Mouse (Mus musculus) kidney, embryonic 15.5 days (tissue): ENCODE measurements around the gene Arntl. TPM values are rescaled to one million over a fixed set of nuclear protein-coding genes. Genes with fewer than 3 reads are reported as not detected.
A peak's percentile ranks its signal among the peaks of the same experiment; 100 is the strongest.

Experiments used
- ATAC-seq: fragments of 200-750 bp; cut with Nextera tagmentation; replicated peaks from 2 replicates; pipeline ENCODE4 v1.8.0; 2017; ENCODE audit warnings: moderate TSS enrichment; ENCODE audit not compliant: low FRiP score
- H3K27ac ChIP-seq: fragments of 300-500 bp; sonication (generic); 2 replicates; pipeline ENCODE4 v1.5.1; 2015; ENCODE audit warnings: mild to moderate bottlenecking, inconsistent platforms
- H3K27me3 ChIP-seq: fragments of 300-500 bp; sonication (generic); 2 replicates; pipeline ENCODE4 v1.6.1; 2015; ENCODE audit warnings: inconsistent platforms
- H3K36me3 ChIP-seq: fragments of 300-500 bp; sonication (generic); 2 replicates; pipeline ENCODE4 v1.6.1; 2015; ENCODE audit warnings: inconsistent platforms
- H3K4me1 ChIP-seq: fragments of 300-500 bp; sonication (generic); 2 replicates; pipeline ENCODE4 v1.6.1; 2015; ENCODE audit warnings: inconsistent platforms
- H3K4me2 ChIP-seq: fragments of 300-500 bp; sonication (generic); 2 replicates; pipeline ENCODE4 v1.6.1; 2015; ENCODE audit warnings: moderate library complexity, mild to moderate bottlenecking, inconsistent platforms
- H3K4me3 ChIP-seq: fragments of 300-500 bp; sonication (generic); replicated peaks from 2 replicates; pipeline ENCODE4 v1.5.1; 2015; ENCODE audit warnings: mild to moderate bottlenecking, inconsistent platforms
- H3K9ac ChIP-seq: fragments of 300-500 bp; sonication (generic); 2 replicates; pipeline ENCODE4 v1.6.1; 2015; ENCODE audit warnings: mild to moderate bottlenecking, inconsistent platforms
- H3K9me3 ChIP-seq: fragments of 300-500 bp; sonication (generic); replicated peaks from 2 replicates; pipeline ENCODE4 v1.6.1; 2016; ENCODE audit warnings: inconsistent platforms
- WGBS: fragments of 180-500 bp; shearing (Covaris S2); methylation state at CpG from one replicate; pipeline ENCODE4 v1.1.7; 2015; ENCODE audit warnings: mixed read lengths; 5-methylcytosine and 5-hydroxymethylcytosine counted together
- polyA plus RNA-seq: library from polyadenylated mRNA; unstranded; fragments of >200 nt; fragmentation: Nextera tagmentation; extraction: Ambion mirVana; gene quantifications from 2 replicates; pipeline ENCODE4 v1.2.1, GENCODE M21; 2015

Gene Arntl
- polyA plus RNA-seq, 1 experiment from 2014 or later, result 9.3 TPM

- Histone ChIP-seq H3K27ac (no peak overlapping the region), H3K9ac (no peak overlapping the region), H3K4me1 (no peaks in the 10 kb centered on the region), H3K4me3 (no peak overlapping the region), H3K27me3 (no peaks in the 10 kb centered on the region), H3K9me3 (no peaks in the 10 kb centered on the region), H3K36me3 (peaks cover 4% of the 10 kb centered on the region; the same call in 1 of the 2 replicates), H3K4me2 (no peak overlapping the region)
- 90% methylated on average over 4 of the region's 4 CpGs for WGBS
- ATAC-seq, result no peak
These were observed 71.2 kb downstream of the Arntl start for GRCm38 (mm10) chr7:113278493-113278892.

DNA sequence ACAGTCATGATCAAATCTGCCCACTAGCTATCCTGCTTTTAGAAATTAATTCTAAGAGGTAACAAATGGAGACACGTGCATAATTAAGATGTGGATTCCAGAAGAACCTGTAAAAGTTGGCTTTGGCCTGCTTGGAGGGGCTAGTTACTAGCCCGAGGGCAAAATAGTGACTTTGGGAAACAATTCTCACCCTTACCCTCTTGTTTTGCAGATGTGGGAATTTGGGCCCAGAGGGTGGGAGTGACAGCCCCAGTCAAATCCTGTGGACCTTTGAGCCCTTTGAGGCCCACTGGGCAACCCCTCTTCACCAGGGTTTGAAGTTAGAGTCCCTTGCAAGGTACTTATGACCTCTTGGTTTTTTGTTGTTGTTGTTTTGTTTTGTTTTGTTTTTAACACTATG is 72.0 kb downstream of the Arntl start:
- Histone ChIP-seq H3K4me3 (no peak overlapping the region), H3K27me3 (no peaks in the 10 kb centered on the region), H3K4me1 (no peaks in the 10 kb centered on the region), H3K9me3 (no peaks in the 10 kb centered on the region), H3K4me2 (no peak overlapping the region), H3K27ac (no peak overlapping the region), H3K36me3 (peaks cover 7% of the 10 kb centered on the region; the same call in 1 of the 2 replicates), H3K9ac (no peak overlapping the region)
- 74% methylated on average over 2 of the region's 2 CpGs for WGBS
- no peak for ATAC-seq

DNA sequence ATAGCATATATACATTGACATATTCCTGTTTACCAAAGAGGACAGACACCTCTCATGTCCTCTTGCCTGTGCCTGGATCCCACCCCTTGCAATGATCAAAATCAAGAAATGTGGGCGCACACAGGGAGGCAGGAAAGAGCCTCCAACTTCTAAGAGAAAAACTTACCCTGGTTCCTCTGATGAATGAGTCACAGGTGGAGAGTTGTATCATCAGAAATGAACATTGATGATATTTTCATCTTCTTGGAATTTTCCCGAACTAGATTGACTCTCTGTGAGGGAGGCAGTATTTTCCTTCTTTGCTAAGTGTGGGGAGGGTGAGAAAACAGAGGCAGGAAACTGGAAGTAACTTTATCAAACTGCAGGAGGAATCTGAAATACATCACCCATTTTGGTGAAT is 78.1 kb downstream of the Arntl start:
- H3K4me1 ChIP-seq, result no peaks in the 10 kb centered on the region
- H3K27me3 ChIP-seq, result no peaks in the 10 kb centered on the region
- no peak overlapping the region for H3K4me2 ChIP-seq
- H3K36me3 ChIP-seq, result peaks cover 14% of the 10 kb centered on the region; the same call in 1 of the 2 replicates
- no peak overlapping the region for H3K27ac ChIP-seq
- no peaks in the 10 kb centered on the region for H3K9me3 ChIP-seq
- ATAC-seq, result no peak
- WGBS, result 83% methylated on average over 2 of the region's 2 CpGs
- H3K4me3 ChIP-seq, result no peak overlapping the region
- H3K9ac ChIP-seq, result no peak overlapping the region

GRCm38 (mm10) chr7:113289211-113289610 is 81.9 kb downstream of the Arntl start:
- H3K4me3 ChIP-seq, result no peak overlapping the region
- 79% methylated on average over 1 of the region's 1 CpGs for WGBS
- ATAC-seq, result no peak

GRCm38 (mm10) chr7:113291741-113292140 is 84.5 kb downstream of the Arntl start:
- no peaks in the 10 kb centered on the region for H3K27me3 ChIP-seq
- H3K27ac ChIP-seq, result no peak overlapping the region
- H3K4me2 ChIP-seq, result no peak overlapping the region
- H3K4me1 ChIP-seq, result peaks cover 9% of the 10 kb centered on the region
- WGBS, result 75% methylated on average over 5 of the region's 5 CpGs
- no peak for ATAC-seq
- no peak overlapping the region for H3K9ac ChIP-seq
- no peak overlapping the region for H3K4me3 ChIP-seq
- peaks cover 6% of the 10 kb centered on the region; the same call in 1 of the 2 replicates for H3K36me3 ChIP-seq
- no peaks in the 10 kb centered on the region for H3K9me3 ChIP-seq

More at GRCm38 (mm10) chr7:113289211-113289610, 81.9 kb downstream of the Arntl start:
- no peak overlapping the region for H3K9ac ChIP-seq
- H3K27me3 ChIP-seq, result no peaks in the 10 kb centered on the region
- peaks cover 6% of the 10 kb centered on the region; the same call in 1 of the 2 replicates for H3K36me3 ChIP-seq
- no peak overlapping the region for H3K27ac ChIP-seq
- no peaks in the 10 kb centered on the region for H3K4me1 ChIP-seq
- H3K9me3 ChIP-seq, result no peaks in the 10 kb centered on the region
- H3K4me2 ChIP-seq, result no peak overlapping the region

- Histone ChIP-seq H3K36me3 (peaks cover 6% of the 10 kb centered on the region; the same call in 1 of the 2 replicates), H3K4me1 (peaks cover 9% of the 10 kb centered on the region), H3K9me3 (no peaks in the 10 kb centered on the region), H3K9ac (no peak overlapping the region), H3K27ac (no peak overlapping the region), H3K4me3 (no peak overlapping the region), H3K27me3 (no peaks in the 10 kb centered on the region), H3K4me2 (no peak overlapping the region)
- ATAC-seq, result no peak
- WGBS, result 76% methylated on average over 4 of the region's 4 CpGs
These were observed 84.9 kb downstream of the Arntl start for GRCm38 (mm10) chr7:113292193-113292592.

DNA sequence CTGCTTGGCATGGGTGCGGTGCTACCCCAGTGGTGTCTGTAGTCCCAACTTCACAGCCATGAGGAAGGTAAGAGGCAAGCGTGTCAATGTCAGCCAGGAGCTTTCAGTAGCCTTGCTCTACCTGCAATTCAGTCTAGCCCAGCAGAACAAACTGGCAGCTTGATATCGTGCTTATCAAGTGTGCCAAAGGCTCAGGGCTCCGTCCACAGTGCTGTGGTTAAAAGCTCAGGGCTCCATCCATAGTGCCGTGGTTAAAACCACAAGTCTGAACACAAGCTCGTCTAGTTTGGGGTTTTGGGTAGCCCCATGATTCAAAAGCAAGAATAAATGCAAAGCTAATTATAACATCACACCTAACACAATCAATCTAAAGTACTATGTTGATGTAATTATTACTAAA is 87.3 kb downstream of the Arntl start:
- no peak overlapping the region for H3K4me2 ChIP-seq
- H3K36me3 ChIP-seq, result peaks cover 7% of the 10 kb centered on the region
- no peaks in the 10 kb centered on the region for H3K9me3 ChIP-seq
- no peak for ATAC-seq
- no peak overlapping the region for H3K9ac ChIP-seq
- H3K27ac ChIP-seq, result no peak overlapping the region
- 88% methylated on average over 6 of the region's 6 CpGs for WGBS
- no peaks in the 10 kb centered on the region for H3K27me3 ChIP-seq
- no peak overlapping the region for H3K4me3 ChIP-seq
- peaks cover 9% of the 10 kb centered on the region for H3K4me1 ChIP-seq

GRCm38 (mm10) chr7:113295077-113295890 is 88.0 kb downstream of the Arntl start:
- Histone ChIP-seq H3K4me1 (peaks cover 9% of the 10 kb centered on the region), H3K27ac (no peak overlapping the region), H3K9ac (no peak overlapping the region), H3K4me2 (peak overlapping the region; percentile 39), H3K36me3 (peaks cover 7% of the 10 kb centered on the region), H3K27me3 (no peaks in the 10 kb centered on the region), H3K4me3 (no peak overlapping the region), H3K9me3 (no peaks in the 10 kb centered on the region)
- 0 out of 2 replicates have a peak, but pooled peaks have one; percentile 62 for ATAC-seq
- 33% methylated on average over 17 of the region's 17 CpGs for WGBS

- Histone ChIP-seq H3K36me3 (peaks cover 13% of the 10 kb centered on the region), H3K4me1 (peaks cover 9% of the 10 kb centered on the region), H3K9me3 (no peaks in the 10 kb centered on the region), H3K4me2 (no peak overlapping the region), H3K27ac (no peak overlapping the region), H3K4me3 (no peak overlapping the region), H3K27me3 (no peaks in the 10 kb centered on the region), H3K9ac (no peak overlapping the region)
- WGBS, result 89% methylated on average over 4 of the region's 4 CpGs
- ATAC-seq, result no peak
These were observed 90.5 kb downstream of the Arntl start for GRCm38 (mm10) chr7:113297813-113298212.

GRCm38 (mm10) chr7:113310136-113310535 is 102.9 kb downstream of the Arntl start:
- WGBS, result 72% methylated on average over 3 of the region's 3 CpGs
- Histone ChIP-seq H3K9me3 (no peaks in the 10 kb centered on the region), H3K27me3 (no peaks in the 10 kb centered on the region)

DNA sequence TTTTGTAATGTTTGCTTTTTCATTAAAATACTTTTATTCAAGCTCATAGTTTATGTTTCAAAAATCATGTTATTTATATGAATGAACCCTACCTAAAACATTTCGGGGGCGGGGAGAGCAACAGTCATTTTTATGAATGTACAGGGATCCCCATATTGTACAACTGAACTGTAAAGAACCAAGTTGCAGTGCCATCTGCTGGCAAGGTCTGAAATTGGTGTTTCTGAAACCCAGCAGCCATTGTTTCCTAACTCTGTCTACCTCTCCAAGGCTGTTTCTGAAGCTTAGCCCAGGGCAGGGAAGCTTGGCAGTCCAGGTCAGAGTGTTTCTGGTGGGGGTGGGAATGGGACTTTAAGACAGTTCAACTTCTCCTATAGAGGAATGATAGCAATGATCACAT is 104.5 kb downstream of the Arntl start:
- no peak overlapping the region for H3K4me2 ChIP-seq
- peaks cover 14% of the 10 kb centered on the region for H3K36me3 ChIP-seq
- ATAC-seq, result no peak
- no peaks in the 10 kb centered on the region for H3K9me3 ChIP-seq
- no peaks in the 10 kb centered on the region for H3K27me3 ChIP-seq
- H3K4me3 ChIP-seq, result no peak overlapping the region
- no peak overlapping the region for H3K27ac ChIP-seq
- H3K9ac ChIP-seq, result no peak overlapping the region
- WGBS, result 16% methylated on average over 2 of the region's 2 CpGs
- no peaks in the 10 kb centered on the region for H3K4me1 ChIP-seq

More at GRCm38 (mm10) chr7:113310136-113310535, 102.9 kb downstream of the Arntl start:
- Histone ChIP-seq H3K36me3 (peaks cover 4% of the 10 kb centered on the region; the same call in 1 of the 2 replicates), H3K9ac (no peak overlapping the region), H3K4me2 (no peak overlapping the region), H3K4me1 (no peaks in the 10 kb centered on the region), H3K27ac (no peak overlapping the region), H3K4me3 (no peak overlapping the region)
- ATAC-seq, result no peak

DNA sequence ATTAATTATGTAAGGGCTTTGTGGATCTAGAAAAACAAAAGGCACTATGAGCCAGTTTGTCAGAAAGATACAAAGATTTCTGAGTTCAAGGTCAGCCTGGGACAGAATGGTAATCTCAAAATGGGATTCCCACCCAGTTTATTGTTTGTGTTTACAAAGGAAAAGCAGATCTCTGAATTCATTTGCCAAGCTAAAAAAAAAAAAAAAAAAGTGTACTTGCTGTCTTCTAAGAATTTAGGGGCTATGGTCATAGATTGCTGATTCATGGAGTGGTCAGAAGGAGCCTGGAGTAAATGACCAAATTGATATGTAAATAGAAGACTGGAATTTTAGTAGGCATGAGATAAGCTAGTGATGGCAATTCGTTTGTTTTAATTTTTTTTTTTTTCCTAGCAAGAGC is 112.9 kb downstream of the Arntl start:
- Histone ChIP-seq H3K9me3 (no peaks in the 10 kb centered on the region), H3K4me3 (no peak overlapping the region), H3K4me2 (no peak overlapping the region), H3K9ac (no peak overlapping the region), H3K4me1 (no peaks in the 10 kb centered on the region), H3K27ac (no peak overlapping the region), H3K36me3 (peaks cover 26% of the 10 kb centered on the region), H3K27me3 (no peaks in the 10 kb centered on the region)
- ATAC-seq, result no peak
- WGBS, result 78% methylated on average over 1 of the region's 1 CpGs
